Mouse (Mus musculus) urinary bladder, adult 18-20 months (tissue): ENCODE measurements around the gene Dmpk.

Experiments
- DNase-seq, 2 experiments: peaks; one replicate each; pipeline ENCODE4 v3.0.0; 2022; ENCODE audit warnings: low spot score in 2 of 2, mixed read lengths in 2 of 2

Gene Dmpk

DNA sequence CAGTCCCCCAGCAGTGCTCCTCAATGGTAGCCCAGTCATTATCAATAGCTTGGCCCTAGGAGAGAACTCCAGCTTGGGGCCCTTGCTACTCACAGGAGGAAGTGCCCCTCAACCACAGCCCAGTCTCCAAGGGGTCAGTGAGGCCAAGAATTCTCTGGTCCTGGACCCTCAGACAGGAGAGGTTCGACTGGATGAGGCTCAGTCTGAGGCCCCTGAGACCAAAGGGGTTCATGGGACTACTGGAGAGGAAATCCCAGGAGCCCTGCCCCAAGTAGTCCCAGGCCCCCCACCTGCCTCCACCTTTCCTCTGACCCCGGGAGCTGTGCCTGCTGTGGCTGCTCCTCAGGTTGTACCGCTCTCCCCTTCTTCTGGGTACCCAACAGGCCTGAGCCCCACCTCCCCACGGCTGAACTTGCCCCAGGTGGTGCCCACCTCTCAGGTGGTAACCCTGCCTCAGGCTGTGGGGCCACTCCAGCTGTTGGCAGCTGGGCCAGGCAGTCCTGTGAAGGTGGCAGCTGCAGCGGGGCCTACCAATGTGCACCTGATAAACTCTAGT, 12.8 kb downstream of the Dmpk start:
- no peak for DNase-seq

- no peak for DNase-seq
Observed at GRCm38 (mm10) chr7:19097217-19097616, 13.6 kb downstream of the Dmpk start.

DNA sequence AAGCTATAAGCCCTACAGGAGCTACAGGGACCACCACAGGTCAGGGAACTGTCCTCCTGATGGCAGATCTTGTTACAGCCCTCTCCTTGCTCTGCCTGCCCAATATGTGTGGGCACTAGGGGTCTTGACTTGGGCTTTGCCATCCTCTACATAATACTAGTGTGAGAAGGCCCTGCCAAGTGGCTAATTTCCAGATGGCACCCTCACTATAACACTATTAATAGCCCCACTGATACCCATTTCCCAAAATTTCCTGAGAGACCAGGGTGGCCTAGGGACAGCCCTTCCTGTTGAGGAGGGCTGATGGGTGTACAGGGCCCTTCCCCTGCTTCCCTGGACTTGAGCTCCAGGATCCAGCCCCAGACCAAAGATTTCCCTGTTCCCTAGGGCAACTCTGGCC, 14.2 kb downstream of the Dmpk start:
- no peak for DNase-seq

DNA sequence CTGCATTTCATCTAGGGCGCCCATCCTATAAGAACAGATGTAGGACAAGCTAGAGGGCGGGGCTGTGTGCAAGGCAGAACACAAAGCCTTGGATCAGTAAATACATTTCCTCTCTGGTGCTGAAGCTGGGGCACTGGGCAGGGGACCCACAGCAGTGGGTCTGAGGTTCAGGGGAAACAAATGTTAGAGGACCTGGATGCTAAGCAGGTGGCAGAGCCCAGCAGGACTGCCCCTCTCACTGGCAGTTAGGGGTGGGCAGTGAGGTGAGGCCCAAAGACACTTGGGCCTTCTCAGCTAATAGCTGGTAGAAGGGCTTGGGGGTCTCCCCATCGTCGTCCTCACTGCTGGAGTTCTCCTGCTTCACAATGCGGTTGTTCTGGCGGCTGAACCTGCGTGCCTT, 15.2 kb downstream of the Dmpk start:
- DNase-seq, result no peak

DNA sequence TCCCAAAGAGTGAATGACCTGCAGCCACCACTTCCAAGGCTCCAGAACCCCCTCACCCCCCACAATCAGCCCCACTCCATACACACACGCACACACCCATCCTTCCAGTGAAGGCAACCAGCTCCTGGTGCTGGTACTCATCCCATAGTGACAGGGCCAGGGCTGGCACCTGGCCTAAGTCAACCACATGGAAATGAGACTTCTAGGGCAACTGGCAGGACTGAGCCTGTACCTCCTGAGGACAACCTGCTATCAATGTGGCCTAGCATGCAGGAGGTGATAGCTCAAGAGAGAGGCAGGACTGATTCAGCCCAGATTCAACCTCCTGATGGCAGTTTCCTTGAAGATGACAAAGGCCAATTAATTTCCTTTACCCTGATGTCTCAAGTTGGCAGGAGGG, 16.6 kb downstream of the Dmpk start:
- DNase-seq, result no peak

- DNase-seq, result no peak
Observed at GRCm38 (mm10) chr7:19103741-19104140, 20.1 kb downstream of the Dmpk start.

DNA sequence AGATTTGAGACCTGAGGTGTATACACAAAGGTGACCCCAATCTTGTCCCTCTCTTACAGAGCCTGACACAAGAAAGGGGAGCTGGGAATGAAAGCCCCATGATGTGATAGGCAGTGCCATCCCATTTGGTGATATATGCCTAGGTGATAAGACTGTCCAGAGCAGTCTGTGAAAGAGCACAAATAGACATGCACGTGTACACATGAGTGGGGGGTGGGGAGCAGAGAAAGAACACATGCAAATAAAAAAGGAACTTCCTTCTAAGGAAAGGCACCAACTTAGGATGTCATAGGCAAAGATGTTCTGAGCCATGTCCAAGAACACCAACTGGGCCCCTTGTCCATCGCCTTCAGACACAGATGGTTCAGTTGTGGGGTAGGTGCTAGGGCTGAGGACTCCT, 20.8 kb downstream of the Dmpk start:
- no peak for DNase-seq

DNA sequence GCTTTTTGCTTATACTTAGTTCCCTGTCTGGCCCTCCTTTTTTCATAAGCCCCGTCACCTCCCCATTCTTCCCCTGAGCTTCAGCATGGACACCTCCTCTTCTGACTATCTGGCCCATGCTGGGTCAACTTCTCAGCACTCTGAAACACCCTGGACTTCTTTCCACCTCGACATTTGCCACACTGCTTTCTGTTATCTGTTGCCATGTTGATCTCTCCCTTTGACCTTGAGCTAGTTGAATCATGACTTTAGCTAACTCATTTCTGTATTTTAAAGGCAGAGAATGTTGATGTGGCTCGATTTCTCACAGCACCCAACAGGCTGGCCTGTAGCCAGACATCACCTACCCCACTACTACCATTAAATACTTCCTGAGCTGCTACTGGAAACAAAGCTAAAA, 23.8 kb downstream of the Dmpk start:
- DNase-seq, result no peak

GRCm38 (mm10) chr7:19109565-19109964, 25.9 kb downstream of the Dmpk start:
- no peak for DNase-seq

- no peak for DNase-seq
Observed at GRCm38 (mm10) chr7:19118028-19118771, 34.6 kb downstream of the Dmpk start, which contains the start of gene Gm4969. TSS of gene Gm4969 (minus strand) at chr7:19118368.

- no peak for DNase-seq
Observed at GRCm38 (mm10) chr7:19119083-19119482, 35.4 kb downstream of the Dmpk start.

- DNase-seq, result peak; percentile 79 to 94
Observed at GRCm38 (mm10) chr7:19119631-19120429, 36.2 kb downstream of the Dmpk start, which contains the start of gene Fbxo46. TSS of gene Fbxo46 (plus strand) at chr7:19119859.

DNA sequence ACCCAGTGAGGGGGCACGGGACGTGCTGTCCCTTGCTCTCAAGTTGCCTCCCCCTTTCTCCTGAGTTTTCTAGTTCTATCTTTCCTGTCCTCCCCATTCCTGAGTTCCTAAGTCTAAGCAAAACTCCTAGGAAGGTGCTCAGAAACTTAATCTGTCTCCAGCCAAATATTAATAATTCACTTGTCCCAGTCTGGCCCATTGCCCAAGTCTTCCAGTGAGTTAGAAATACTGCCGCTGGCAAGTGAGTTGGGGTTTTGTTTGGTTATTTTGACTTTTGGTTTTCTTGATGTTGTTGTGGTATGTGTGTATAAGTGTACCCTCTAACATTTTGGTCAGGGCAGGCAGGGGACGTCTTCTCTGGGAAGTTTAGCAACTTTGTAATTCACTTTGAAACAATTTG, 38.0 kb downstream of the Dmpk start:
- DNase-seq, result no peak

GRCm38 (mm10) chr7:19124713-19125112, 41.1 kb downstream of the Dmpk start:
- no peak for DNase-seq

- DNase-seq, result no peak
Observed at GRCm38 (mm10) chr7:19127744-19128143, 44.1 kb downstream of the Dmpk start.

DNA sequence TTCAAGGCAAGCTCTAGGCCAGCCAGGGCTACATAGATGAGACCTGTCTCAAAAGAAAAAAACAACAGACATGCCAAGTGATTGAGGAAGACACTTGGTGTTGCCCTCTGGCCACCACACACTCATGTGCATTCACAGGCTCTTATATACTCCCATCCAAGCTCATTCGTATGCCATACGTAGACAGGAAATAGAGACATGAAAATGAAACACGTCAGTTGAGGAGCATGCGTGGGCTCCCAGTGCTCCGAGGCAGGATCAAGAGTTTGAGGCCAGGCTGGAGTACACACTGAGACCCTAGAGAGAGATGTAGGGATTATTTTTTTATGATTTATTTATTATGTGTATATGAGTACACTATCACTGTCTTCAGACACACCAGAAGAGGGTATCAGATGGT, 45.7 kb downstream of the Dmpk start:
- no peak for DNase-seq

DNA sequence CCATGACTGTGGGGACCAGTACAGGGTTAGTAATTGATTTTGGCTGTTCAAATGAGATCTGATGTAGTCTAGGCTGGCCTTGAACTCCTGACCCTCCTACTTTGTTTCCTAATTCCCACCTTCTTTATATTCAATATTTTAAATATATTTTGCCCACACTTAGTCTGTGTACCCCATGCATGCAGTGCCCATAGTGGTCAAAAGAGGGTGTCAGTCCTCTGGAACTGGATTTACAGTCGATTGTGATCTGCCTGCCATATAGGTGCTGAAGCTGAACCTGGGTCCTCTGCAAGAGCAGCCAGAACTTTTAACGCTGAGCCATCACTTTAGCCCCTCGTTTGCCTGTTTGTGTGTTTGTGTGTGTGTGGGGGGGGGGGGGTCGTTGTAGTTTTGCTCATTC, 47.0 kb downstream of the Dmpk start:
- DNase-seq, result no peak

- DNase-seq, result peak; percentile 95 to 97
Observed at GRCm38 (mm10) chr7:19131324-19131848, 47.7 kb downstream of the Dmpk start.

GRCm38 (mm10) chr7:19136168-19136567, 52.5 kb downstream of the Dmpk start:
- no peak for DNase-seq

GRCm38 (mm10) chr7:19136673-19137334, 53.2 kb downstream of the Dmpk start:
- no peak for DNase-seq

GRCm38 (mm10) chr7:19137380-19137779, 53.7 kb downstream of the Dmpk start:
- no peak for DNase-seq
